Mouse (Mus musculus) embryonic fibroblast, embryonic 13.5 days (primary cell): ENCODE results near the gene Tstd1. TPM values are rescaled to one million over a fixed set of nuclear protein-coding genes. Genes with fewer than 3 reads are reported as not detected.
A peak's percentile ranks its signal among the peaks of the same experiment; 100 is the strongest.

Experiments
- H3K27ac ChIP-seq: 2 replicates; pipeline ENCODE4 v1.5.1; 2012; ENCODE audit warnings: low read length, control low read depth, inconsistent platforms; ENCODE audit not compliant: insufficient read depth
- H3K4me1 ChIP-seq: 2 replicates; pipeline ENCODE4 v1.6.1; 2011; ENCODE audit warnings: low read length; ENCODE audit not compliant: control insufficient read depth, insufficient read depth
- H3K4me3 ChIP-seq: 2 replicates; pipeline ENCODE4 v1.5.1; 2011; ENCODE audit warnings: mild to moderate bottlenecking, control low read depth, low read length; ENCODE audit not compliant: insufficient read depth
- CTCF ChIP-seq: IDR thresholded peaks from 2 replicates; pipeline ENCODE4 v1.5.1; 2011; ENCODE audit warnings: mild to moderate bottlenecking, control low read depth, low read length, moderate library complexity, borderline replicate concordance; ENCODE audit not compliant: insufficient read depth
- POLR2A ChIP-seq: IDR thresholded peaks from 2 replicates; pipeline ENCODE4 v1.6.1; 2011; ENCODE audit warnings: low read depth, mild to moderate bottlenecking, control low read depth, low read length, moderate library complexity
- polyA plus RNA-seq: library from polyadenylated mRNA; stranded (reverse); fragments of >200 nt; gene quantifications from 2 replicates; pipeline ENCODE4 v1.2.4, GENCODE M21; 2011; ENCODE audit warnings: low read depth; ENCODE audit not compliant: missing spikeins, insufficient read length

Gene Tstd1
- polyA plus RNA-seq, 1 experiment: 1.9 TPM

GRCm38 (mm10) chr1:171437264-171438013 is 18.8 kb downstream of the Tstd1 start, which contains the start of gene F11r:
F11r (plus strand) TSS chr1:171437535.
- Histone ChIP-seq H3K4me3 (peak within 1 kb of the TSS; percentile 25), H3K27ac (no peak within 1 kb of the TSS), H3K4me1 (no peaks in the 10 kb centered on the region; the same call in 1 of the 2 replicates)
- TF ChIP-seq POLR2A (peak; percentile 61), CTCF (no peak)

- H3K27ac ChIP-seq: no peak overlapping the region
- peak overlapping the region; percentile 25 for H3K4me3 ChIP-seq
- H3K4me1 ChIP-seq: no peaks in the 10 kb centered on the region; the same call in 1 of the 2 replicates
- no peak for TF ChIP-seq CTCF
- TF ChIP-seq POLR2A: no peak
These were observed 19.5 kb downstream of the Tstd1 start for GRCm38 (mm10) chr1:171438014-171438670.

- TF ChIP-seq POLR2A (no peak), CTCF (no peak)
- H3K4me3 ChIP-seq: no peak overlapping the region
- H3K4me1 ChIP-seq: no peaks in the 10 kb centered on the region; the same call in 1 of the 2 replicates
- H3K27ac ChIP-seq: no peak overlapping the region
These were observed 20.4 kb downstream of the Tstd1 start for GRCm38 (mm10) chr1:171439072-171439471.

- H3K4me1 ChIP-seq: no peaks in the 10 kb centered on the region; the same call in 1 of the 2 replicates
These were observed 21.5 kb downstream of the Tstd1 start for GRCm38 (mm10) chr1:171440025-171440725.

GRCm38 (mm10) chr1:171441466-171442412 is 23.1 kb downstream of the Tstd1 start:
- Histone ChIP-seq H3K4me3 (no peak overlapping the region), H3K4me1 (no peaks in the 10 kb centered on the region; the same call in 1 of the 2 replicates), H3K27ac (no peak overlapping the region)
- TF ChIP-seq CTCF (no peak), POLR2A (no peak)

More at GRCm38 (mm10) chr1:171440025-171440725, 21.5 kb downstream of the Tstd1 start:
- no peak for TF ChIP-seq POLR2A
- no peak overlapping the region for H3K27ac ChIP-seq
- H3K4me3 ChIP-seq: no peak overlapping the region

GRCm38 (mm10) chr1:171442413-171442760 is 23.7 kb downstream of the Tstd1 start:
- no peaks in the 10 kb centered on the region; the same call in 1 of the 2 replicates for H3K4me1 ChIP-seq
- no peak overlapping the region for H3K27ac ChIP-seq
- H3K4me3 ChIP-seq: no peak overlapping the region
- TF ChIP-seq CTCF (no peak), POLR2A (no peak)

GRCm38 (mm10) chr1:171445050-171445449 is 26.4 kb downstream of the Tstd1 start:
- Histone ChIP-seq H3K4me3 (no peak overlapping the region), H3K27ac (no peak overlapping the region), H3K4me1 (no peaks in the 10 kb centered on the region; the same call in 1 of the 2 replicates)
- TF ChIP-seq POLR2A (no peak), CTCF (no peak)

- TF ChIP-seq POLR2A: no peak
- TF ChIP-seq CTCF: no peak
- H3K27ac ChIP-seq: no peak overlapping the region
- H3K4me1 ChIP-seq: no peaks in the 10 kb centered on the region
- H3K4me3 ChIP-seq: no peak overlapping the region
These were observed 28.2 kb downstream of the Tstd1 start for GRCm38 (mm10) chr1:171446854-171447253.

- TF ChIP-seq CTCF (no peak), POLR2A (no peak)
- H3K4me3 ChIP-seq: no peak overlapping the region
- no peak overlapping the region for H3K27ac ChIP-seq
- no peaks in the 10 kb centered on the region for H3K4me1 ChIP-seq
These were observed 29.0 kb downstream of the Tstd1 start for GRCm38 (mm10) chr1:171447692-171448091.
